Mouse (Mus musculus): ENCODE results near the gene Isy1.

Isy1 gene

GRCm38 (mm10) chr6:87802462-87802861, 36.1 kb downstream of the Isy1 start:
- DNase-seq (ENCODE audit: low read depth), result no peak

- DNase-seq (ENCODE audit: low read depth), result no peak
Observed at GRCm38 (mm10) chr6:87799576-87799975, 39.0 kb downstream of the Isy1 start.

- no peak for DNase-seq (ENCODE audit: low read depth)
Observed at GRCm38 (mm10) chr6:87797321-87797720, 41.3 kb downstream of the Isy1 start.

- no peak for DNase-seq (ENCODE audit: low read depth)
Observed at GRCm38 (mm10) chr6:87796251-87796880, 42.2 kb downstream of the Isy1 start.

GRCm38 (mm10) chr6:87795385-87796150, 43.0 kb downstream of the Isy1 start:
- DNase-seq (ENCODE audit: low read depth), result no peak

GRCm38 (mm10) chr6:87793821-87794510, 44.6 kb downstream of the Isy1 start:
- DNase-seq (ENCODE audit: low read depth), result no peak

- no peak for DNase-seq (ENCODE audit: low read depth)
Observed at GRCm38 (mm10) chr6:87791826-87792225, 46.8 kb downstream of the Isy1 start.

GRCm38 (mm10) chr6:87790779-87791480, 47.7 kb downstream of the Isy1 start:
- DNase-seq (ENCODE audit: low read depth), result no peak

- no peak for DNase-seq (ENCODE audit: low read depth)
Observed at GRCm38 (mm10) chr6:87789791-87790190, 48.8 kb downstream of the Isy1 start.

GRCm38 (mm10) chr6:87788896-87789587, 49.6 kb downstream of the Isy1 start:
- no peak for DNase-seq (ENCODE audit: low read depth)

- DNase-seq (ENCODE audit: low read depth), result no peak
Observed at GRCm38 (mm10) chr6:87788266-87788895, 50.2 kb downstream of the Isy1 start.

- DNase-seq (ENCODE audit: low read depth), result no peak
Observed at GRCm38 (mm10) chr6:87787108-87787890, 51.3 kb downstream of the Isy1 start.

- DNase-seq (ENCODE audit: low read depth), result no peak
Observed at GRCm38 (mm10) chr6:87786621-87787020, 52.0 kb downstream of the Isy1 start.

GRCm38 (mm10) chr6:87784033-87784432, 54.6 kb downstream of the Isy1 start:
- DNase-seq (ENCODE audit: low read depth), result no peak

GRCm38 (mm10) chr6:87780546-87781301, 57.9 kb downstream of the Isy1 start:
- DNase-seq (ENCODE audit: low read depth), result no peak

- DNase-seq (ENCODE audit: low read depth), result no peak
Observed at GRCm38 (mm10) chr6:87779174-87780165, 59.1 kb downstream of the Isy1 start.

- DNase-seq (ENCODE audit: low read depth), result no peak
Observed at GRCm38 (mm10) chr6:87778294-87779173, 60.1 kb downstream of the Isy1 start.
